Mouse (Mus musculus) fibroblast of lung, adult 2 months (primary cell): Measurements from ENCODE around the gene Ranbp3l.

Experiments used
- DNase-seq: peaks from one replicate; pipeline ENCODE4 v3.0.0-alpha.2; 2011; ENCODE audit warnings: low read depth

Gene Ranbp3l

DNA sequence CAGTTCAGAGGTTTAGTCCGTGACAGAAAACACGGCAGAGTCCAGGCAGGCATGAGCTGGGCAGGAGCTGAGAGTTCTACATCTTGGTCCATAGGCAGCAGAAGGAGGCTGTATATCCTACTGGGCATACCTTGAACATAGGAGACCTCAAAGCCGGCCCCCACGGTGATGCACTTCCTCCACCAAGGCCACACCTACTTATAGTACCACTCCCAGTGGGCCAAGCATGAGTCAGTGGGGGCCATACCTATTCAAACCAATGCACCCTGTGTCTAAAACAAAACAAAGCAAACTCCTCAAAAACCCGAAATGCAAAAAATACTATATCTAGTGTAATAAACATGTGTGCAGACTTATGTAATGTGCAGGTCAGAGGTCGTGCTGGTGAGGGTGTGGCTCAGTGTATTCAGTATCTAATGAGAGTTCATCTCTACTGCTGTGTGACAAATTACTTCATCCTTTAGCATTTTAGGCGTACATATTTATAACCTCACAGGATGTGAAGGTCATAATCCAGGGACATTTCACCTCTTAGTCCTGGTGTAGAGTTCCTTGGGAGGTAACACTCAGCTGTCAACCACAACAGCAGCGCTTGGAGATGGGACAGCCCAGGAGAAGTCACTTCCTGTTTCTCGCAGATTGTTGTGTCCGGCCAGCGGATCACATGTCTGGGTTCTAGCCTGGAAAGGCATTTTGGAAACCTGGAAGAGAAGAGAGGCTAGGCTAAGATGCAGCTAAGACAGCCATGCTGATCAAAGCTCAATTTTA lies 126.0 kb downstream of the Ranbp3l start:
- no peak for DNase-seq

DNA sequence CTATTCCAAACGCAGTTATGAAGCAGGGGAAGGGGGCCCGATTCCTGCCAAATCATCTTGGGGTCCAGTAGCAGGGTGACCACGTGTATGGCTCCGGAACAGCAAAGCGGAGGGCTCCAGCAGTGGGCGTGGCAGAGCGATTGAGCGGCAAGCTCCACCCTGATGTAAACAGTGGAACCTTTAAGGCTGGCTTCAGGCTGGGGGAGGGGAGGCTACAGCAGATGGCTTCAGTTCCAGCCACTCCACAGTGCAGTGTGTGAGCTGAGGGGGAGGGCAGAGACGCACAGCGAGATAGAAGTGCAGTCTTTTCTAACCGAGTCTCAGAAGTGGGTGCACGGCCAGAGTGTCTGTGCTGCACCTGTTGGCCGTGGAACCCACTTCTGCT lies 126.6 kb downstream of the Ranbp3l start:
- no peak for DNase-seq

DNA sequence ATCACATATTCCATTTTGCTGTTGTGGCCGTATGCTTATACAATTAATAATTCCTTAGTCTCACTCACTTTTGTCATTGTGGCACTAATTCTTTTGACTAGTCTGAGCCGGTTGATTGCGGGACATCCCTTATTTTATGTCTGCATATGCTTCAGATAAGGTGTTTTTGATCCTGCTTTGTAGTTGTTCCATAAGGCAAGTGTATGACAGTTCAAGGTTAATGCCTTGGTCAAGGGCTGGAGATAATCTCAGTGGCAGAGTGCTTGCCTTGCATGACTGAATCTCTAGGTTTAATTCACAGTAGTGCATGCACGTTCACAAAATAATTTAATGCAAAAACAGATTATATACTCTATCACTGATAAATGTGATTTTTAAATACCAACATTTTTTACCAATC lies 129.1 kb downstream of the Ranbp3l start:
- no peak for DNase-seq

DNA sequence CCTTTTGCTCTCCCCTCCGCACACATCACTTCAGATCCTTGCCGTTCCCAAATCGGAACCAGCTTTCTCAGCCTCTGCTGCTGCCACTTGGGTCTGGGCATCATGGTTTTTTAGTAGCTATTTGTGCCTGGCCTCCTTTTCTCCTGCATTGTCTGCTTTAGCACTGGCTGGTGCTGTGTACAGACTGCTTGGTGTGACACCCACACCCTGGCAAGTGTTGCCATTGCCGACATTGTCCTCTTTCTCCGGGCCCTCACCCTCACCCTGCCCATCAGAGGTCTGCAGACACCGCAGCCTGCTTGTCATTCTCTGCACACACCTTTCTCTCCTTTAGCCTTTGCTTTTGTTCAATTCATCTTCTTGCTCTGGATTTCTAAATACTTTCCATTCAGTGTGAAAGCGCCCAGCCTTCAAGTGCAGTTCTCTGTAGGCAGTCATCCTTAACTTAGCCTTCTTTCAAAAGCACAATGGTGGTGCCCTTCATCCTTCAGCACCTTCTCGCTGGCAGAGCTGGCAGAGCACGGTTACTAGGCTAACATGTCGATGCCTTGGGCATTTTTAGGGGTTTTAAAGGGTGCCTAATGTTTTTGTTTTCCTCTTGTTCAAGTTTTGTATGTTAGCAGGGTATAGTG lies 132.8 kb downstream of the Ranbp3l start:
- DNase-seq: no peak

DNA sequence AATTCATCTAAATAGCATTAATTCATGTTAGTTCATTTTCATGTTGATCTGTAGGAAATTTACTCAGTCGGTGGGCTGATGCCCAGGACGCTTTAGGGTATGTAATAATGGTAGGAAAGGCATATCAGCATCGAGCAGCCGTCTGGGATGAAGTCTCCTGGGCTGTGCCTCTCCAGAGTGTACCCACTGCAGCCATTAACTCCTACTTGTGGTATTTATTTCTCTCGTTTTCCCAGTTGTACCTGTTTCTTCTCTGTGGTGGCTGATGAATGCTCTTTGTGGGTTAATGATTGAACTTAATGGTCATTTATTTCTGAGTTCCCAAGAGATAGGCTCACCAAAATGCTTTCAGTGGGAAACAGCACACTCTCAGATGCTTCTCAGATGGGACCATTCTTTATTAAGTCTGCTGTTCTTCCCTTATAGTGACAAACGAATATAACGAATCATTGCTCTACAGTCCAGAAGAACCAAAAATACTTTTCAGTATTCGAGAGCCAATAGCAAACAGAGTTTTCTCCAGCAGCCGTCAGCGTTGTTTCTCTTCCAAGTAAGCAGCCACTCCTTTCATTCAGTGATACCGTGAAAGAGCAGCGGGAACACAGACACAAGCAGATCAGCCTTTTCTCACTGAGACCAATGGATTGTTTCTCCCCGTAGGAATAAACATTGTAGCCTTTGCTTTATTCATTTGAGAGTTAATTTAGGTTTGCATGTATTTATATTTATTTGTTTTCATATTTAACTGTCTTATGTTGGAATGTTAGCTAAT lies 138.7 kb downstream of the Ranbp3l start:
- no peak for DNase-seq

DNA sequence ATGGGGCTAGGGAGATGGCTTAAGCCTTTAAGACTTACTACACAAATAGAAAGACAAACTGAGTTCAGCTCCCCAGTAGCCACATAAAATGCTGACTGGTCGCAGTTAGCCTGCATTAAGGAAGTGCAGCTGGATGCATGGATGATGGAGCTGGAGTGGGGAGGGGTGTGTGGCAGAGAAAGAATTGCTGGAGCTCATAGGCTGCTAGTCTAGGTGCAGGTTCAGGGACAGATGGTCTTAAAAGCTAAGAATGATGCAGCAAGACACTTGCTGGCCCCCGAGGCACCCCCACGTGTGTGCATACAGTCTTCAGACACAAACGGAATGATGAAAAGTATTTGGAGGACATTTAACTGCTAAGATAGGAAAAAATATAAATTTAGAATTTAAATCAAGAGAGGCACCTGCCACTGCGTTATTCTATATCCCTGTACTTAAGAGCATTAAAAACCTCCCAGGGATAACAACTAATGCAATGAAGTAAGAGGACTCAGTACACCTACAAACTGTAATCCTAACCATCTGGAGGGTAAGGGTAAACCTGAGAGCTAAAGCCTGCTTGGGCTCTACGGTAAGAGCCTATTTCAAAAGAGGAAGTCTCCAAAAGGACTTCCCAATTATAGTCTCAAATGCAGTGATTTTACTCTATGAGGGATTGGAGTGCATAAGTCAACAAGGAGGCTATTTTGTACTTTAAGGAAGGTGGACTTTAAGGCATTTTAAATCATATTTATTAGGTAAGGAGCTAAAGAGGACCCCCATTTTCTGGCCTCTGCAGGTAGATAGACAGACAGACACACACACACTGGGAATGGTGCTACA lies 143.0 kb downstream of the Ranbp3l start:
- no peak for DNase-seq

DNA sequence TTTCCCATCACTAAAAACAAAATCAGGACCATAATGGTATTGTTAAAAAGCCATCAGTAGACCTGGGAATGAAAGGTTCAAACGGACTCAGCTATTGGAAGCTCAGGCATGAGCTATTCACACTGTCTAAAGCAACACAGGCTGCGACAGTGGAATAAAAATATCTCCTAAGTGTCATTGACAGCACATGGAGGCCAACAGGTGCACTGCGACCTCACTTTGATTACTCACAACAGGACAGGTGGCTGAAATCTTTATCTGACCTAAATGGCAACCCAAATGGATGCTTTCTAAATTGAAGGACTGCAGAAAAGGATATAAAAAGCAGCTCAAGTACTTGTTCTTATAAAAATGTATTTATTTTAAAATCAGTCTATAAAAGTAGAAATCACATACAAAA lies 143.9 kb downstream of the Ranbp3l start:
- no peak for DNase-seq

DNA sequence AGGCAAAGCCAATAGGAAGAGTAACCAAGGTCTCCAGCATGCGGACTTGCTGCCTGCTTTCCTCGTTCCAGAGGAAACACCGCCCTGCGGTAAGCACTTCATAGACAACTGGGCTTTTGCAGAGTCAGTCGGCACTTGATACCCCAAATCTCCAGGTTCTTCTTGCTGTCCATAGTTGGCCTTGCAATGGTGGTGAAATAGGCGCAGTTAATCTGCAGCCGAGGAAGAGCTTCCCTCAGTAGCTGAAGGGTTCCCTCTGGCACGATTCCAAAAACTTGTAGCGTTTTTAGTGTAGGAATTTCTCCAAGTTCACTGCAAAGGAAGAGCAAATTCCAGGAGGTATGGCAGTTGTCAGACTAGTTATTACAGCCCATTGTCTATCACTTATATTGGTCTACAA lies 145.8 kb downstream of the Ranbp3l start:
- no peak for DNase-seq

DNA sequence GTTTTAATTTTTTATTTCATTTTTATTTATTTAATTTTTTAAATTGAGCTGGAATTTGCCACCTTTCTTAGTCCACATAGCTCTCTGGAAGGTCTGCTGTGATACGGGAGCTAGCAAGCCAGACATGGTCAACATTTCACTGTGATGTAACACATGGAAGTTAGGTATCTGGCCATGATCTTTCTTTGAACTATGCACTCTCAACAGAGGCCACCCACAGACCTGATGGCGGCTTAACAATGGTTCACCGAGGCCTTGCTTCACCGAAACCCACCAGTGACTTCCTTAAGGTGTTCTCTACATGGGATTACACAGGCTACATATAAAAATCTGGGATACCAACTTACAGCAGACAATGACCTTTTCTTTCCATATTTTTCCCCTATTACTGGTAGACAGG lies 146.4 kb downstream of the Ranbp3l start:
- no peak for DNase-seq

DNA sequence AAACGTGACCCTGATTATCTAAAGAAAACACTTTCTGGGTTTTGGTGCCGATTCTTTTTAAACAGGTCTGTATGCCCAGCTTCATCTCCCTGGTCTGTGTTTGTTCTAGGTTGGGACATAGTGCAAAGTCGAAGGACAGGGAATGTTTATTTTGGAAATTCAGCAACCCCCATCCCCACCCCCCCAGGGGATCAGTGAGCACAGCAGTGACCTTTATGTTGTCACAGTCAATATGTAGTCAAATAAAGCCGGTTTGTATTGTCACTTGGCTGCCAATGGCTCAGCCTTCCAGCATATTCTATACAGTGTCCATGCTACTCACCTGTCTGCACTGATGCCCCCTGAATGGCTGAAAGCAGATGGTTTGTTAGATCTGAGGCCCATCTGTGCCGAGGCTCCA lies 146.8 kb downstream of the Ranbp3l start:
- no peak for DNase-seq
